Mouse (Mus musculus): ENCODE measurements around the gene Cyp11a1. TPM values are rescaled to one million over a fixed set of nuclear protein-coding genes. Genes with fewer than 3 reads are reported as not detected.

Gene Cyp11a1
- total RNA-seq, 1 experiment: 3.0 TPM

GRCm38 (mm10) chr9:58065532-58065931 is 59.3 kb downstream of the Cyp11a1 start:
- Histone ChIP-seq H3K4me3 (ENCODE audit: insufficient read depth in 1 of 2, low read depth in 1 of 2, low read length in 2 of 2, poor library complexity in 1 of 2, severe bottlenecking in 1 of 2) (no peak overlapping the region), H3K9me3 (ENCODE audit: control insufficient read depth, insufficient read depth, low read depth, low read length) (no peaks in the 10 kb centered on the region), H3K27ac (ENCODE audit: insufficient read depth, low read depth, low read length, poor library complexity, severe bottlenecking) (no peak overlapping the region), H3K4me1 (ENCODE audit: control insufficient read depth in 2 of 2, insufficient read depth in 2 of 2, low read length in 2 of 2, poor library complexity in 1 of 2) (peaks cover 0 to 5% of the 10 kb centered on the region in 2 experiments; a peak in 1 of 4 replicates), H3K36me3 (ENCODE audit: control insufficient read depth, insufficient read depth, low read length, poor library complexity, severe bottlenecking) (no peaks in the 10 kb centered on the region), H3K9ac (ENCODE audit: insufficient read depth, low read depth, low read length, poor library complexity, severe bottlenecking) (no peak overlapping the region)
- TF ChIP-seq CHD2 (IDR thresholded peaks at IDR 0.05; ENCODE audit: low read depth, low read length) (no peak), ZC3H11A (IDR thresholded peaks at IDR 0.05; ENCODE audit: borderline replicate concordance, low read depth, low read length) (no peak), ZNF384 (IDR thresholded peaks at IDR 0.05; ENCODE audit: low read depth, low read length) (no peak), MAFK (IDR thresholded peaks at IDR 0.05; ENCODE audit: insufficient read depth, low read depth, low read length) (no peak), HCFC1 (IDR thresholded peaks at IDR 0.05; ENCODE audit: borderline replicate concordance, insufficient read depth, low read length) (no peak)
- DNase-seq (ENCODE audit: low read depth, low spot score): no peak
- in situ Hi-C loops (cut with MboI; ENCODE audit: low sequenced_read_pairs in 2 of 2, unreplicated experiment in 2 of 2): no loop called here

- no peak for TF ChIP-seq HCFC1 (IDR thresholded peaks at IDR 0.05; ENCODE audit: borderline replicate concordance, insufficient read depth, low read length)
- no peak for TF ChIP-seq MAFK (IDR thresholded peaks at IDR 0.05; ENCODE audit: insufficient read depth, low read depth, low read length)
- no peak for TF ChIP-seq ZNF384 (IDR thresholded peaks at IDR 0.05; ENCODE audit: low read depth, low read length)
- TF ChIP-seq ZC3H11A (IDR thresholded peaks at IDR 0.05; ENCODE audit: borderline replicate concordance, low read depth, low read length): no peak
- TF ChIP-seq CHD2 (IDR thresholded peaks at IDR 0.05; ENCODE audit: low read depth, low read length): no peak
- no peak for DNase-seq (ENCODE audit: low read depth, low spot score)
- no peak overlapping the region for H3K27ac ChIP-seq (ENCODE audit: insufficient read depth, low read depth, low read length, poor library complexity, severe bottlenecking)
- no peak overlapping the region for H3K4me3 ChIP-seq (ENCODE audit: insufficient read depth in 1 of 2, low read depth in 1 of 2, low read length in 2 of 2, poor library complexity in 1 of 2, severe bottlenecking in 1 of 2)
- in situ Hi-C loops (cut with MboI; ENCODE audit: low sequenced_read_pairs in 2 of 2, unreplicated experiment in 2 of 2): no loop called here
- H3K9me3 ChIP-seq (ENCODE audit: control insufficient read depth, insufficient read depth, low read depth, low read length): no peaks in the 10 kb centered on the region
- no peak overlapping the region for H3K9ac ChIP-seq (ENCODE audit: insufficient read depth, low read depth, low read length, poor library complexity, severe bottlenecking)
- 0 out of 4 replicates have a peak, but pooled peaks cover 0 to 2% of the 10 kb centered on the region in 2 experiments for H3K4me1 ChIP-seq (ENCODE audit: control insufficient read depth in 2 of 2, insufficient read depth in 2 of 2, low read length in 2 of 2, poor library complexity in 1 of 2)
- no peaks in the 10 kb centered on the region for H3K36me3 ChIP-seq (ENCODE audit: control insufficient read depth, insufficient read depth, low read length, poor library complexity, severe bottlenecking)
These were observed 59.9 kb downstream of the Cyp11a1 start for GRCm38 (mm10) chr9:58065977-58066730.

- H3K4me1 ChIP-seq (ENCODE audit: control insufficient read depth in 2 of 2, insufficient read depth in 2 of 2, low read length in 2 of 2, poor library complexity in 1 of 2): 0 out of 4 replicates have a peak, but pooled peaks cover 0 to 2% of the 10 kb centered on the region in 2 experiments
- H3K9me3 ChIP-seq (ENCODE audit: control insufficient read depth, insufficient read depth, low read depth, low read length): no peaks in the 10 kb centered on the region
- no peak overlapping the region for H3K9ac ChIP-seq (ENCODE audit: insufficient read depth, low read depth, low read length, poor library complexity, severe bottlenecking)
- DNase-seq (ENCODE audit: low read depth, low spot score): no peak
- no peak overlapping the region for H3K27ac ChIP-seq (ENCODE audit: insufficient read depth, low read depth, low read length, poor library complexity, severe bottlenecking)
- in situ Hi-C loops (cut with MboI; ENCODE audit: low sequenced_read_pairs in 2 of 2, unreplicated experiment in 2 of 2): no loop called here
- H3K36me3 ChIP-seq (ENCODE audit: control insufficient read depth, insufficient read depth, low read length, poor library complexity, severe bottlenecking): no peaks in the 10 kb centered on the region
- H3K4me3 ChIP-seq (ENCODE audit: insufficient read depth in 1 of 2, low read depth in 1 of 2, low read length in 2 of 2, poor library complexity in 1 of 2, severe bottlenecking in 1 of 2): no peak overlapping the region
- TF ChIP-seq ZC3H11A (IDR thresholded peaks at IDR 0.05; ENCODE audit: borderline replicate concordance, low read depth, low read length): no peak
- no peak for TF ChIP-seq CHD2 (IDR thresholded peaks at IDR 0.05; ENCODE audit: low read depth, low read length)
- TF ChIP-seq HCFC1 (IDR thresholded peaks at IDR 0.05; ENCODE audit: borderline replicate concordance, insufficient read depth, low read length): no peak
- no peak for TF ChIP-seq ZNF384 (IDR thresholded peaks at IDR 0.05; ENCODE audit: low read depth, low read length)
- no peak for TF ChIP-seq MAFK (IDR thresholded peaks at IDR 0.05; ENCODE audit: insufficient read depth, low read depth, low read length)
These were observed 60.5 kb downstream of the Cyp11a1 start for GRCm38 (mm10) chr9:58066731-58067095.

GRCm38 (mm10) chr9:58067546-58067945 is 61.3 kb downstream of the Cyp11a1 start:
- H3K4me3 ChIP-seq (ENCODE audit: insufficient read depth in 1 of 2, low read depth in 1 of 2, low read length in 2 of 2, poor library complexity in 1 of 2, severe bottlenecking in 1 of 2): no peak overlapping the region
- no peak for TF ChIP-seq ZNF384 (IDR thresholded peaks at IDR 0.05; ENCODE audit: low read depth, low read length)
- no peak for TF ChIP-seq CHD2 (IDR thresholded peaks at IDR 0.05; ENCODE audit: low read depth, low read length)
- no peak for TF ChIP-seq MAFK (IDR thresholded peaks at IDR 0.05; ENCODE audit: insufficient read depth, low read depth, low read length)
- TF ChIP-seq ZC3H11A (IDR thresholded peaks at IDR 0.05; ENCODE audit: borderline replicate concordance, low read depth, low read length): no peak
- no peak for TF ChIP-seq HCFC1 (IDR thresholded peaks at IDR 0.05; ENCODE audit: borderline replicate concordance, insufficient read depth, low read length)
- no peak overlapping the region for H3K9ac ChIP-seq (ENCODE audit: insufficient read depth, low read depth, low read length, poor library complexity, severe bottlenecking)
- in situ Hi-C loops (cut with MboI; ENCODE audit: low sequenced_read_pairs in 2 of 2, unreplicated experiment in 2 of 2): no loop called here
- no peaks in the 10 kb centered on the region for H3K36me3 ChIP-seq (ENCODE audit: control insufficient read depth, insufficient read depth, low read length, poor library complexity, severe bottlenecking)
- H3K27ac ChIP-seq (ENCODE audit: insufficient read depth, low read depth, low read length, poor library complexity, severe bottlenecking): no peak overlapping the region
- no peaks in the 10 kb centered on the region for H3K9me3 ChIP-seq (ENCODE audit: control insufficient read depth, insufficient read depth, low read depth, low read length)
- DNase-seq (ENCODE audit: low read depth, low spot score): no peak
- 0 out of 4 replicates have a peak, but pooled peaks cover 0 to 2% of the 10 kb centered on the region in 2 experiments for H3K4me1 ChIP-seq (ENCODE audit: control insufficient read depth in 2 of 2, insufficient read depth in 2 of 2, low read length in 2 of 2, poor library complexity in 1 of 2)

Measured in ES-E14 (cell line).